Comparison of ENCODE assay signal across 9 mouse cellular contexts in genomic region chr19:47334713-47335112, GRCm38 (mm10).
A peak's percentile ranks its signal among the peaks of the same experiment; 100 is the strongest.
DNase-seq lines count a peak whose midpoint lies in the region; ATAC-seq and TF ChIP-seq lines count a peak whose summit lies in the region.
"Had no signal": no experiment of that assay in that cellular context is flagged by ENCODE, and none has a peak within 500 bp of the region (broad histone marks: within the 10 kb centered on the region; RNA-seq: fewer than 3 reads in every experiment).

No protein-coding gene starts in this region.

- H3K36me3 ChIP-seq in lung, embryonic 14.5 days (ENCODE audit: insufficient read depth), result no peaks in the 10 kb centered on the region
- H3K36me3 ChIP-seq in lung, postnatal 0 days (ENCODE audit: insufficient read depth, low read length), result no peaks in the 10 kb centered on the region
- no peaks in the 10 kb centered on the region for H3K36me3 ChIP-seq in embryonic facial prominence, embryonic 15.5 days
- H3K36me3 ChIP-seq in hindbrain, embryonic 13.5 days, result no peaks in the 10 kb centered on the region
- H3K36me3 ChIP-seq in neural tube, embryonic 13.5 days, result no peaks in the 10 kb centered on the region

- no peaks in the 10 kb centered on the region for H3K27me3 ChIP-seq in lung, embryonic 14.5 days (ENCODE audit: insufficient read depth, low read length)
- H3K27me3 ChIP-seq in lung, postnatal 0 days (replicated peaks; ENCODE audit: insufficient read depth, low read length), result no peaks in the 10 kb centered on the region
- H3K27me3 ChIP-seq in embryonic facial prominence, embryonic 15.5 days, result no peaks in the 10 kb centered on the region
- H3K27me3 ChIP-seq in hindbrain, embryonic 13.5 days, result 0 out of 2 replicates have a peak, but pooled peaks cover under 1% of the 10 kb centered on the region
- H3K27me3 ChIP-seq in neural tube, embryonic 13.5 days, result 0 out of 2 replicates have a peak, but pooled peaks cover under 1% of the 10 kb centered on the region

- no peak for DNase-seq in lung, embryonic 14.5 days
- DNase-seq in lung, postnatal 0 days (ENCODE audit: low spot score), result no peak
- no peak for DNase-seq in cerebellum, postnatal 4 days (ENCODE audit: low spot score in 2 of 2)
- no peak for DNase-seq in kidney, postnatal 10 days
- DNase-seq: cerebellum, adult 8-10 months had no signal

- TF ChIP-seq CTCF in lung, embryonic 14.5 days (IDR thresholded peaks at IDR 0.05; ENCODE audit: low read depth), result no peak
- no peak for TF ChIP-seq CTCF in lung, postnatal 0 days (IDR thresholded peaks at IDR 0.05)

- H3K4me3 ChIP-seq in lung, embryonic 14.5 days (ENCODE audit: low read depth, low read length), result no peak overlapping the region
- H3K4me3 ChIP-seq in lung, postnatal 0 days (ENCODE audit: low read depth, low read length), result no peak overlapping the region
- no peak overlapping the region for H3K4me3 ChIP-seq in embryonic facial prominence, embryonic 15.5 days (replicated peaks)
- no peak overlapping the region for H3K4me3 ChIP-seq in hindbrain, embryonic 13.5 days
- no peak overlapping the region for H3K4me3 ChIP-seq in neural tube, embryonic 13.5 days

- H3K4me1 ChIP-seq in lung, embryonic 14.5 days (ENCODE audit: insufficient read depth), result peaks cover 33% of the 10 kb centered on the region; the same call in 1 of the 2 replicates
- peaks cover 4% of the 10 kb centered on the region; the same call in 1 of the 2 replicates for H3K4me1 ChIP-seq in lung, postnatal 0 days (ENCODE audit: insufficient read depth, low read depth, low read length)
- H3K4me1 ChIP-seq in embryonic facial prominence, embryonic 15.5 days, result peaks cover 78% of the 10 kb centered on the region
- peaks cover 59% of the 10 kb centered on the region for H3K4me1 ChIP-seq in hindbrain, embryonic 13.5 days (replicated peaks)
- peaks cover 68% of the 10 kb centered on the region for H3K4me1 ChIP-seq in neural tube, embryonic 13.5 days (replicated peaks)

- H3K27ac ChIP-seq in lung, embryonic 14.5 days (ENCODE audit: low read depth), result no peak overlapping the region
- H3K27ac ChIP-seq in lung, postnatal 0 days (ENCODE audit: low read length), result no peak overlapping the region; the same call in 1 of the 2 replicates
- peak overlapping the region; percentile 74 for H3K27ac ChIP-seq in embryonic facial prominence, embryonic 15.5 days (replicated peaks)
- peak overlapping the region; percentile 69 for H3K27ac ChIP-seq in hindbrain, embryonic 13.5 days
- peak overlapping the region; percentile 69 for H3K27ac ChIP-seq in neural tube, embryonic 13.5 days (replicated peaks)
- H3K27ac ChIP-seq: liver, embryonic 14.5 days had no signal

- 0 out of 2 replicates have a peak overlapping the region, but pooled peaks have one; percentile 9 for H3K9ac ChIP-seq in lung, embryonic 14.5 days
- H3K9ac ChIP-seq in lung, postnatal 0 days (replicated peaks; ENCODE audit: low read depth), result no peak overlapping the region
- 0 out of 2 replicates have a peak overlapping the region, but pooled peaks have one; percentile 18 for H3K9ac ChIP-seq in embryonic facial prominence, embryonic 15.5 days
- peak overlapping the region; percentile 53 for H3K9ac ChIP-seq in hindbrain, embryonic 13.5 days
- H3K9ac ChIP-seq in neural tube, embryonic 13.5 days, result peak overlapping the region; percentile 47; the same call in 1 of the 2 replicates
- H3K9ac ChIP-seq: liver, embryonic 14.5 days had no signal

- no peaks in the 10 kb centered on the region for H3K9me3 ChIP-seq in lung, embryonic 14.5 days (ENCODE audit: low read depth, low read length)
- no peaks in the 10 kb centered on the region for H3K9me3 ChIP-seq in lung, postnatal 0 days (ENCODE audit: low read length)
- H3K9me3 ChIP-seq in embryonic facial prominence, embryonic 15.5 days (replicated peaks), result no peaks in the 10 kb centered on the region
- H3K9me3 ChIP-seq in hindbrain, embryonic 13.5 days, result no peaks in the 10 kb centered on the region
- H3K9me3 ChIP-seq in neural tube, embryonic 13.5 days, result no peaks in the 10 kb centered on the region

- TF ChIP-seq EP300 in lung, postnatal 0 days (IDR thresholded peaks at IDR 0.05), result no peak

- 36% methylated on average over 17 of the region's 17 CpGs for WGBS in lung, embryonic 14.5 days
- 56% methylated on average over 17 of the region's 17 CpGs for WGBS in lung, postnatal 0 days
- WGBS in embryonic facial prominence, embryonic 15.5 days, result 61% methylated on average over 17 of the region's 17 CpGs
- 13% methylated on average over 17 of the region's 17 CpGs for WGBS in hindbrain, embryonic 13.5 days
- WGBS in neural tube, embryonic 13.5 days, result 15% methylated on average over 17 of the region's 17 CpGs

- no peak for ATAC-seq in lung, embryonic 14.5 days (ENCODE audit: insufficient read depth)
- ATAC-seq in lung, postnatal 0 days, result no peak
- ATAC-seq in embryonic facial prominence, embryonic 15.5 days (ENCODE audit: insufficient number of reproducible peaks, low FRiP score, low TSS enrichment, low read depth), result no peak
- peak; percentile 40 for ATAC-seq in hindbrain, embryonic 13.5 days (ENCODE audit: low FRiP score)
- ATAC-seq in neural tube, embryonic 13.5 days (ENCODE audit: low read depth), result no peak

- H3K4me2 ChIP-seq in lung, embryonic 14.5 days, result no peak overlapping the region
- no peak overlapping the region for H3K4me2 ChIP-seq in lung, postnatal 0 days (replicated peaks; ENCODE audit: low read depth, low read length)
- no peak overlapping the region for H3K4me2 ChIP-seq in embryonic facial prominence, embryonic 15.5 days (replicated peaks)
- H3K4me2 ChIP-seq in hindbrain, embryonic 13.5 days, result peak overlapping the region; percentile 26; the same call in 1 of the 2 replicates
- no peak overlapping the region for H3K4me2 ChIP-seq in neural tube, embryonic 13.5 days

Comparison
In these comparisons a context has a peak if more than half of its experiments do, and no peak if none do; other contexts are left out.
1. H3K27ac ChIP-seq: peak in embryonic facial prominence, embryonic 15.5 days (single experiment), hindbrain, embryonic 13.5 days (single experiment) and neural tube, embryonic 13.5 days (single experiment); none in lung, embryonic 14.5 days (single experiment) and lung, postnatal 0 days (single experiment).